Mouse (Mus musculus): ENCODE measurements around the gene Riok2. TPM values are rescaled to one million over a fixed set of nuclear protein-coding genes. Genes with fewer than 3 reads are reported as not detected.

Riok2 gene
- polyA plus RNA-seq, 1 experiment, result 17.6 TPM

DNA sequence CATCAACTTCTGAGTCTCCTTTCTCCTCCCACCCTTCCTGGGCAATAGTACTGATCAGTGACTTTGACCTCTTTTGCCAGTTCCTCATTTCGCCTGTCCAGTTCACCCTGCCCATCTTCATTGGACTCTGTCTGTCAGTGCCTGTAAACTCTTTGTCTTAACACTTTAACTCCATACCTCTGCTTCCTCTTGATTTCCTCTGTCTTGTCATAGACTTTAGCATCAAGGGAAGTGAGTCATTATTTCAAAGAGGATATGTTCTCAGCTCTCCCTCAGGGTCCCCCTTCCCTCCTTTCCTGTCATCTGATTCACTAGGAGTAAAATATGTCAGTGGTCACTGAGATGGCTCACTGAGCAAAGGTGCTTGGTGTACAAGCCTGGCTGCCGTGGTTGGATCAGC lies 24.6 kb downstream of the Riok2 start:
- no peak overlapping the region for H3K27ac ChIP-seq (replicated peaks; ENCODE audit: low read depth, low read length)
- no peaks in the 10 kb centered on the region for H3K4me1 ChIP-seq (ENCODE audit: control insufficient read depth, insufficient read depth, insufficient read length, low read length)
- H3K4me3 ChIP-seq (ENCODE audit: insufficient read depth, low read depth, low read length), result no peak overlapping the region

DNA sequence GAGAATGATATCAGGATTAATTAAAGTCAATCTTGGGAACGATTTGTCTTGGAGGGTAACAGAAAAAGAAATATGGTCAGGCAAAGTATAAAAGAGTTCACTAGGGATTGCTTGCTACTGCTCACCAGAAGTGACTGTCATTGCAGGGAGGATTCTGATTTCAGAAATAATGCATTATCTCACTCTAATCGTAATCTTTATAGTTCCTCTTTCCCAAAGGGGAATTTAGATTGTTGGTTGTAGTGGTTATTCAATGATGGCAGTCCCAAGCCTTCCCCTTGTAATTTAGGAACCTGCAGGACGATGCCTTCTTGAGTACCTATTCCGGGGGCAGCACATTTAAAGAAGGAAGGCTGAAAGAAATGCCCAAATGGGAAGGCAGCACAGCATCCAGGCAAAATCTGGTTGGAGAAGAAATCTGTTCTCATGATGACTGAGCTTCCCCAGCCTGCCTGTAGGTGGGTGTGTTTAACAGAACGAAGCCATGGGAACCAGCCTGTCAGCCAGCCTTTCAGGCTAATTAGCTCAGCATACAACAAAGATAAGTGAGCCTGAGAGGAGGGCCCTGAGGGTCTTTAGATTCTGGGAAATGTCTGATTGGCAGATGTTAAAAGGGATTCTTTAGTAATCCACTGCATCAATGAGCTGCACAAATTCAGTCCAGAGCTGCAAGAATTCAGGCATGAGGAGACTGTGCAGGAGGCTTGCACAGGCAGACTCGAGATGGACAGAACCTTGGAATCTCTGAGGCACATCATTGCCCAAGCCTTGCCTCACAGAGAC lies 28.3 kb downstream of the Riok2 start, which contains the start of gene Lix1:
Gene Lix1 (plus strand): TSS at position 451 of the 783 bp plus-strand sequence.
- Histone ChIP-seq H3K4me3 (ENCODE audit: insufficient read depth, low read depth, low read length) (no peak within 1 kb of the TSS), H3K27ac (replicated peaks; ENCODE audit: low read depth, low read length) (no peak within 1 kb of the TSS), H3K4me1 (ENCODE audit: control insufficient read depth, insufficient read depth, insufficient read length, low read length) (no peaks in the 10 kb centered on the region)

DNA sequence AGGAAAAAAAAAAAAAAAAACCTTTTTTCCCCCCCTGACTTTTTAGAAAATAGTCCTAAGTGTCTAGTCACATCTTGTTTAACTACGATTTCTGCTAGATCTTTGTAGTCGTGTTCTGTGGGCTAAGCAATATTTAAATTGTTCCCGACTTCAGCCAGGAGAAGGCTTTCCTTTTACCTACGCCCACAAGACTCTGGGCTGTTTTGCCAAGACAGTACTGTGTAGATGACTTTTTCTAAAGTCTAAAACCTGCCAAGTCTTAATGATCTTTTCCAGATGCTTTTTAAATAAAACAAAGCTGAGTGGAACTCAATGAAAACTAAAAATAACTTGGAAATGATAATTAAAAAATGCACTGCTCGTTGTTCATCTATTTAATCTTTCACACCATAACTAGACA lies 28.9 kb downstream of the Riok2 start:
- no peak overlapping the region for H3K4me3 ChIP-seq (ENCODE audit: insufficient read depth, low read depth, low read length)

DNA sequence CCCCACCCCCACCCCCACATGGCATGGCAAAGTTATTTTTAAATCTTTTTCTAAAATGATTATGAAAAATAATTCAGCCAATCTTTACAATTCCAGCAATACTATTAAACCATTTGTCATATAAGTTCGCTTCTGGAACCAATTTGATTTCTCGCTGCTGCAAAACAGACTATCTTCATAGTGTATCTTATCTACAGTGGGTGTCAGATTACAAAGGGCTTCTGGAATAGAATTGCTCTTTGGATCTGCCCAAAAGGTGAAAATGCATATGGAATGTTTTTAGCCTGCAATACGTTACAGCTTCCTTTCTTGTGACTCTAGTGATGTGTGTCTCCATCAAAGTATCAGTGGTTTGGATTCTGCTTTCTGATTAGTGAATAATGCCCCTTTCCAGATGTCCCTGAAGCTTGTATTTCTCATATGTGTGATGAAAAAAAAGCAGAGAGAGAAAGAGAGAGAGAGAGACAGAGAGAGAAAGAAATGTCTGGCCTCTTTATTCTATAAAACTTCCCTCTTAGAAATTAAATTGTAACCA lies 29.5 kb downstream of the Riok2 start:
- no peak overlapping the region for H3K4me3 ChIP-seq (ENCODE audit: insufficient read depth, low read depth, low read length)
- no peaks in the 10 kb centered on the region for H3K4me1 ChIP-seq (ENCODE audit: control insufficient read depth, insufficient read depth, insufficient read length, low read length)

More for the DNA sequence above, 28.9 kb downstream of the Riok2 start:
- H3K27ac ChIP-seq (replicated peaks; ENCODE audit: low read depth, low read length), result no peak overlapping the region
- H3K4me1 ChIP-seq (ENCODE audit: control insufficient read depth, insufficient read depth, insufficient read length, low read length), result no peaks in the 10 kb centered on the region

DNA sequence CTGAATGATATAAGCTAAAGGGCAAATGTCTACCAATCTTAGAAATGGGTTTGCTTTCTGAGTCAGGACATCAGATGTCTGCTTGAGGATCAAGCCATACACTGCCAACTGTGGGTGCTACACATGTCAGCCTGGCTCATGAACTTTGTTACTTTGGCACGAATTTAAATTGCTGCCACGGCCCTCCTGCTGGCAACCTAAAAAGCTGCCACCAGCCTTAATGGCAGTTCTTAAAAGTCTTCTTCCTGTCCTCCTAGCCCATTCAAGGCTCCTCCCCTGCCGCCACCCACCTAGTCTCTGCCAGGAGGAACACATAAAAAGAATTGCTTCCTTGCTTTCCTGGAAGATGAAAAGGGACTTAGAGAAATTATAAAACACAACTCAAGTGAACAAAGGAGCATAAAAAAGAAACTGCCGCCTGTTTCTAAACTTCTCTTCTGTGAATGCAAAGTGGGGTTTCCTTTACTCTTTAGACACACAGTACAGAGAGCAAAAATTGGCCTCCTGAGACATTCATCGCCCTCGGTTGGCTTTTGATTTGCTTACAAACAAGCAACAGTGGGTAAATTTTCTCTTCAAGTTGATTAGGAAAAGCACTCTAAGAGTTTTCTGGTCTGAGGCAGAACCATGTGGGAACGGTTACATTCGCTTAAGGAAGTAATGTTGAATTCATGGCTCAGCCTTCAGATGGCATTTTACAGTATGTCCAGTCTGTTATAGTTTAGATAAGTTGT lies 30.9 kb downstream of the Riok2 start:
- Histone ChIP-seq H3K27ac (replicated peaks; ENCODE audit: low read depth, low read length) (no peak overlapping the region), H3K4me1 (ENCODE audit: control insufficient read depth, insufficient read depth, insufficient read length, low read length) (no peaks in the 10 kb centered on the region), H3K4me3 (ENCODE audit: insufficient read depth, low read depth, low read length) (no peak overlapping the region)

More for the DNA sequence above, 29.5 kb downstream of the Riok2 start:
- H3K27ac ChIP-seq (replicated peaks; ENCODE audit: low read depth, low read length), result no peak overlapping the region

DNA sequence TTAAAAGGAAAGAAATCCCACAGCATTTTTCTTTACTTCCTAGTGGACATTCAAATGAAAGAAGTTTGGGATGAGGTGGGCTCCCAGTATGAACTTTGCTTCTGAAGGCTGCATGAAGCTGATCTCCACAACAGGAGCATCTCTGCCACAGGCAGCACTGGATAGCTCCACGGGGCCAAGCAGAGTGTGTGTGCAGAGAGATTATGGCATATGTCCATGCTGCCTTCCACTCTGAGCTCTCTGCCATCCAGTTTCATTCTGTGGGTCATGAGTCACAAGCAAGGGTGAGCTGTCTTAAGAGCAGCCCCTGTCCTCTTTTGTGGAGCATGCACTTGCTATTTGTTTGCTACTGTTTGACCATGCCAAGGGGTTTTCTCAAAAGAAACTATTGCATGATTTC lies 31.5 kb downstream of the Riok2 start:
- H3K4me3 ChIP-seq (ENCODE audit: insufficient read depth, low read depth, low read length), result no peak overlapping the region
- no peak overlapping the region for H3K27ac ChIP-seq (replicated peaks; ENCODE audit: low read depth, low read length)
- H3K4me1 ChIP-seq (ENCODE audit: control insufficient read depth, insufficient read depth, insufficient read length, low read length), result no peaks in the 10 kb centered on the region

DNA sequence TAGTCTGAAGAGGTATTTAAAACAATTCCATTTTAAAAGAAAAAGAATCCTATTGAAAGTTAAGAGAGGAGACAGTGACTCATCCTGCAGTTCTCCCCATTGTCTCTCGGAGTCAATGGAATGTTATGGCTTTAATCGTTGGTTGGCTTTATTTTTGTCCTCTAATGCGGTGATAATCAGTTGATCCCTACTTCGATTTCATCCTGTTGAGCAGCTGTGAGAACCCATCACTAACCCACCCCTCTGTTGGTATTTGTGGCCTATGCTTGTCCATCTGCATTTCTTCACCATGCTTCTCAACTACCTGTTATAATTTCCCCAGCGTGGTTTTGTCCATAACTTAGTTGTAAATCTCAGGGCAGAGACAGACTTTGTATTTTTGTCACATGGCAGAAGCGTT lies 34.0 kb downstream of the Riok2 start:
- Histone ChIP-seq H3K4me3 (ENCODE audit: insufficient read depth, low read depth, low read length) (no peak overlapping the region), H3K27ac (replicated peaks; ENCODE audit: low read depth, low read length) (no peak overlapping the region), H3K4me1 (ENCODE audit: control insufficient read depth, insufficient read depth, insufficient read length, low read length) (no peaks in the 10 kb centered on the region)

DNA sequence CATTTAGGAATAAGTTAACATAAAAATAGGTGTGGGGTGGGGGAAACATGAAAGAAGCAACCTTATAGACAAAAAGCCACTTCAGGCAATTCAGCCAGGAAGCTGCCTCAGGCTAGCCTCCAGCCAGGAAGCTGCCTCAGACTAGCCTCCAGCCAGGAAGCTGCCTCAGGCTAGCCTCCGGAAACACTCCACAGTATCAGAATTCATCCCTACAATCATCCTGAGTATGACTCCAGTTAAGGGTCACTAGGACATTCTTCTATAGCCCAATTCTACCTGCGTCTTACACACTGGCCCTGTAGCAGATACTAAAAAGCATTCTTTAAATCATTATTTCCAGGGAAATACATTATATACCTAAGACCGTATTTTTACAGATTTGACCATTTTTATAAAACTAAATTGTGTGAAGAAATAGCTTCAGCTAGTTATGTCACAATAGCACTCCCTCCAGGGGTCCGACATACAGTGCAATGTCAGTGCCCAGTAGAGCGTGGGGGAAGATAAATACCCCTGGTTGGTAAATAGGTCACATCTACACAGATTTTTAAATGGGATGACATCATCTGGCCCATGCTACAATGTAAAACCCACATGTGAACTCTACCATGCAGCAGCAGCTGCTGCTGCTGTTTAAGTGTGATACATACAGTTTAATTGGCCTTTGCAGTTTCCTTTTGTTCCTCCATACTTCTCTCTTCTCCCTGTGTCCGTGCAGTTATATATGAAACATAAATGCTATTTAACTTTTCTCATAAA lies 34.8 kb downstream of the Riok2 start:
- Histone ChIP-seq H3K4me3 (ENCODE audit: insufficient read depth, low read depth, low read length) (no peak overlapping the region), H3K27ac (replicated peaks; ENCODE audit: low read depth, low read length) (no peak overlapping the region), H3K4me1 (ENCODE audit: control insufficient read depth, insufficient read depth, insufficient read length, low read length) (no peaks in the 10 kb centered on the region)

DNA sequence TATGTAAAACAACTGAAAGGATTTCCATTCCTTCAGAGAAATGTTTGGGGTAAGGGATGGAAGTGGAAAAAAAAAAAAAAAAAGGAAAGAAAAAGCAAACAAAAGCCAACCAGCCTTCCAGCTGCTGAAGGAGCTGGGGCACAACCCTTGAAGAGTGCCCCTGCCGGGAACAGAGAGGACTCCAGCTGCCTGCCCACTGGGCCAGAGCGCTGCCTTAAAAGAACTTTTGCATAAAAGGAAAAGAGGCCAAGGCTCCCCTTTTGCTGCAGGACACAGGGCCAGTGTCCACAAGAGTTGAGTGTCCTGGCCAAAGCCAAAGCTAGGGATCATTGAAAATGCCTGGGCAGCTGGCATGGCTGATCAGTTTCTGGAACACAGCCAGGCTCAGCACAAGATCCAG lies 35.5 kb downstream of the Riok2 start:
- Histone ChIP-seq H3K4me1 (ENCODE audit: control insufficient read depth, insufficient read depth, insufficient read length, low read length) (no peaks in the 10 kb centered on the region), H3K27ac (replicated peaks; ENCODE audit: low read depth, low read length) (no peak overlapping the region), H3K4me3 (ENCODE audit: insufficient read depth, low read depth, low read length) (no peak overlapping the region)

DNA sequence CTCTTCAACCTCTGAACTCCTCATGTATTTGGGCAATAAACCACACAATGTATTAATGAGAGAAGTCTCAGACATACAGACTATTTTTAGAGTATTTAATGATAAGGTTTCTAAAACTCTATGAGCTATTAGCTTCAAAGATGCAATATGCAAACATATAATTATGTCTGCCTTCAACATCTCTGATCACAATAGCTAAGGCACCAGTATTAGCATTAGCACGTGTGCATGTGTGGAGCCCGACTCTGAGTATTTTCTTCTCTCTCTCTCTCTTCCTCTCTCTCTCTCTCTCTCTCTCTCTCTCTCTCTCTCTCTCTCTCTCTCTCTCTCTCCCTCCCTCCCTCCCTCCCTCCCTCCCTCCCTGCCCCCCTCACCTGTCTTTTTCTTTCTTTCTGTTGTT lies 37.3 kb downstream of the Riok2 start:
- Histone ChIP-seq H3K4me1 (ENCODE audit: control insufficient read depth, insufficient read depth, insufficient read length, low read length) (no peaks in the 10 kb centered on the region), H3K27ac (replicated peaks; ENCODE audit: low read depth, low read length) (no peak overlapping the region), H3K4me3 (ENCODE audit: insufficient read depth, low read depth, low read length) (no peak overlapping the region)

DNA sequence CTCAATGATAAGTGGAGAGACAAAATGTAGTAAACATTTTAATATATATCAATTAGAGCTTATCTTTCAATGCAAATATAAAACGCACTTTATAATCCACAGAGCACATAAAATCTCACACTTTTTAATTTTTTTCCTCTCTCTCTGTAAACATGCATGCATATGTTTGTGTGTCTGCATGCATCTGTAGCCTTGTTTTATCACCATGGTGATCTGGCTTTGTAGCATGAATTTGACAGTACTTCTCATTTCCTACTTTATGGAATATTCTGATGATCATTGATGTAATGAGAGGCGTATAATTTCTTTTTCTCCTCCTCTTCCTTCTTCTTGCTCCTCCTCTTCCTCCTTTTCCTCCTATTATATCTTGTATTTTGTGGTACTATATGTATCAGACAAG lies 38.1 kb downstream of the Riok2 start:
- Histone ChIP-seq H3K4me1 (ENCODE audit: control insufficient read depth, insufficient read depth, insufficient read length, low read length) (no peaks in the 10 kb centered on the region), H3K4me3 (ENCODE audit: insufficient read depth, low read depth, low read length) (no peak overlapping the region), H3K27ac (replicated peaks; ENCODE audit: low read depth, low read length) (no peak overlapping the region)

DNA sequence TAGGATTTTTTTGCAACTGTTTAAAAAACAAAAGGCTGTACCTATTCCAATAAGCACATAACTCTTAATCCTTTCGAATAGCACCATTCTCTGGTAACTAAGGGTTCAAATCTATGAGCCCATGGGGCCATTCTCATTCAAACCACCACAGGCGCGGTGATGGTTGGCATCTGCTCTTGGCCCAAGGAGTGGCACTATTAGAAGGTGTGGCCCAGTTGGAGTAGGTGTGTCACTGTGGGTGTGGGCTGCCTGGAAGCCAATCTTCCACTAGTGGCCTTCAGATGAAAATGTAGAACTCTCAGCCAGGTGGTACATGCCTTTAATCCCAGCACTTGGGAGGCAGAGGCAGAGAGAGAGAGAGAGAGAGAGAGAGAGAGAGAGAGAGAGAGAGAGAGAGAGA lies 40.1 kb downstream of the Riok2 start:
- no peak overlapping the region for H3K4me3 ChIP-seq (ENCODE audit: insufficient read depth, low read depth, low read length)
- no peak overlapping the region for H3K27ac ChIP-seq (replicated peaks; ENCODE audit: low read depth, low read length)
- no peaks in the 10 kb centered on the region for H3K4me1 ChIP-seq (ENCODE audit: control insufficient read depth, insufficient read depth, insufficient read length, low read length)

DNA sequence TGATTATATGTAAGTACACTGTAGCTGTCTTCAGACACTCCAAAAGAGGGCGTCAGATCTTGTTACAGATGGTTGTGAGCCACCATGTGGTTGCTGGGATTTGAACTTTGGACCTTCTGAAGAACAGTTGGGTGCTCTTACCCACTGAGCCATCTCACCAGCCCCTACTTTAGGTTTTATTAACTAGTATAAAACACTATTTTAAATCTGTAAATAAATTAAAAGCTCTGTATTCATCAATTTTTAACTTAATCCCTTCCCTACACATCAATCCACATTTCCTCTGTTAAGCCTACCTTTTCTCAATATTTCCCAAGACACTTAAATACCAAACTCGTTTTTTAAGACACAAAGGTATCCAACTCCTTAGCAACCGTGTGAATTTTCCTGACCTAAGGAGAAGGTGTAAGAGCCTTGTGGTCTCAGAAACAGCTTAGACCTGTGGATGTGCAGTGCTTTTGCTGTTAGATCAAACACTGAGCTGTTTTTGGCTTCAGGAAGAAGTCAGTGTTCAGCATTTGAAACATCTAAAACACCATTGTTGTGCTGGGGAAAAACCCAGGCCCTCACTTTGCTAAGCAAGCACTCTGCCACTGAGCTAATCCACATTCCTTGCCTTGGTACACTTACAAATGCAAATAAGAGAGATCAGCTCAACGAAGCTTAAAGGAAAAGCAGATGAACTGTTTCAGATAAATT lies 50.6 kb downstream of the Riok2 start:
- H3K4me1 ChIP-seq (ENCODE audit: control insufficient read depth, insufficient read depth, insufficient read length, low read length), result no peaks in the 10 kb centered on the region
- H3K27ac ChIP-seq (replicated peaks; ENCODE audit: low read depth, low read length), result no peak overlapping the region
- no peak overlapping the region for H3K4me3 ChIP-seq (ENCODE audit: insufficient read depth, low read depth, low read length)

DNA sequence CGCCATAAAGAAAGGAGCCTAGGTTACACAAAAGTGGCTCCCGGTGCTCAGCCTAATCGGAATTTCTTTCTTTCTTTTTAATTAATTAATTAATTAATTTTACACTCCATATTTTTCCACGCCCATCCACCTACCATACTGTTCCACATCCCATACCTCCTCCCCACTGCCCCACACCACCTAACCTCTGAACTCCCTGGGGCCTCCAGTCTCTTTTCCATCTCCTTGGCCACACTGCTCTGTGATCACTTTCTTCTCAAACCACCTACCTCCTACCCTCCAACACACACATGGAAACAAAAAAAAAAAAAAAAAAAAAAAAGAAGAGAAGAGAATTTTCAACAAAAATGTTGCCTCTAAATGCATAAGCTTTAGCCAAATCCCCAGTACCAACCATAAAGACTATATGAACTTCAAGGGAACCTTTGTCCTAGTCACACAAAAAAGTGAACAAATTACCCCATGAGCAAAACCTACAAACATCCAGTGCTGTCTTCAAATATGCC lies 51.3 kb downstream of the Riok2 start:
- Histone ChIP-seq H3K4me3 (ENCODE audit: insufficient read depth, low read depth, low read length) (no peak overlapping the region), H3K4me1 (ENCODE audit: control insufficient read depth, insufficient read depth, insufficient read length, low read length) (no peaks in the 10 kb centered on the region), H3K27ac (replicated peaks; ENCODE audit: low read depth, low read length) (no peak overlapping the region)
